Mouse (Mus musculus) kidney, embryonic 16.5 days (tissue): ENCODE data around the gene Pnisr. TPM values are rescaled to one million over a fixed set of nuclear protein-coding genes. Genes with fewer than 3 reads are reported as not detected.

Source experiments
- ATAC-seq: fragments of 200-750 bp; cut with Nextera tagmentation; 2 replicates; pipeline ENCODE4 v1.8.0; 2017; ENCODE audit warnings: moderate TSS enrichment; ENCODE audit not compliant: low FRiP score, low TSS enrichment
- H3K27ac ChIP-seq: fragments of 300-500 bp; sonication (generic); 2 replicates; pipeline ENCODE4 v1.5.1; 2014; ENCODE audit warnings: low read length
- H3K27me3 ChIP-seq: fragments of 300-500 bp; sonication (generic); 2 replicates; pipeline ENCODE4 v1.6.1; 2014; ENCODE audit warnings: low read length, control low read depth, mixed read lengths; ENCODE audit not compliant: insufficient read depth
- H3K36me3 ChIP-seq: fragments of 300-500 bp; sonication (generic); 2 replicates; pipeline ENCODE4 v1.6.1; 2014; ENCODE audit warnings: low read length, control low read depth, mixed read lengths; ENCODE audit not compliant: insufficient read depth
- H3K4me1 ChIP-seq: fragments of 300-500 bp; sonication (generic); 2 replicates; pipeline ENCODE4 v1.6.1; 2014; ENCODE audit warnings: low read length, control low read depth, mixed read lengths; ENCODE audit not compliant: insufficient read depth
- H3K4me2 ChIP-seq: fragments of 300-500 bp; sonication (generic); replicated peaks from 2 replicates; pipeline ENCODE4 v1.6.1; 2014; ENCODE audit warnings: low read depth, low read length
- H3K4me3 ChIP-seq: fragments of 300-500 bp; sonication (generic); 2 replicates; pipeline ENCODE4 v1.5.1; 2014; ENCODE audit warnings: mild to moderate bottlenecking, low read length
- H3K9ac ChIP-seq: fragments of 300-500 bp; sonication (generic); replicated peaks from 2 replicates; pipeline ENCODE4 v1.6.1; 2014; ENCODE audit warnings: low read length
- H3K9me3 ChIP-seq: fragments of 300-500 bp; sonication (generic); 2 replicates; pipeline ENCODE4 v1.6.1; 2016; ENCODE audit warnings: low read length, control low read depth
- WGBS: fragments of 180-500 bp; shearing (Covaris S2); extraction: QIAGEN DNeasy Blood & Tissue Kit; methylation state at CpG from one replicate; pipeline ENCODE4 v1.1.7; 2014; 5-methylcytosine and 5-hydroxymethylcytosine counted together
- polyA plus RNA-seq: library from polyadenylated mRNA; unstranded; fragments of >200 nt; fragmentation: Nextera tagmentation; extraction: Ambion mirVana; gene quantifications from 2 replicates; pipeline ENCODE4 v1.2.1, GENCODE M21; 2015

Gene Pnisr
- 129 and 154 TPM in 2 replicates for polyA plus RNA-seq

DNA sequence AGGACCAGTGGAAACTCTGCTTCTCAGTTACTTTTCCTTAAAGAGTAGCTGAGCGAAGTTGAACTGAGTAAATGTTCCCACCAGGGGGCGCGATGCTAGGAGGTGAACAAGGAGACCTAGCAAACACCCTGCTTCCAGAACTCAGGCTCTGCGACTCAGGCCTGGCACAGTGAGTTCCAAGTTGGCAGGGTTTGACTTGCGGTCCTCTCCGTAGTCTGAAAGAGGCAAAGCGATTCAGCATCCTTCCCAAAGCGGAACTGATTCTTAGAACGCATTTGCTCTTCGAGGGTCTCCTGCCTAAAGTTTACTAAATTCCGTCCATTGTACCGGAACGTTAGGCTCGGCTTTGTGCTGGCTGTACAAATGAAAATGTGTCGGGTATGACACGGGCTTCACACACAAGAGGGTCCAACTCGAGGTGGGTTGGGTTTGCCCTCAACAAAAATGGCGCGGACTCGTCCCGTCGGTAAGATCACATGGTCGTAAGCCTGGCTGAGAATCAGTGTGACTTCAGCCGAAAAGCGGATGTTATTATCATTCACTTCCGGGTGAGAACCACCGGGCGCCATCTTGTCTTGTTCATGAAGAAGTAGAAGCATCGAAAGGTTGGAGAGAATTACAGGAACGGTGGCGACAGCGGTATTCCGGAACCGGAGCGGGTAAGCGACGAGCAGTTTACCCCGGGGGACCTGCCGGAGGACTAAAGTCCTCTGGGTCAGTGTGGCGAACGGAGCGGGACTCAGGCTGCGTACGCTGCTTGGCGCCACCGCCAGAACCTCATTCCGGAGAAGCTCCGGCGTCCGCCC is at the start of gene Pnisr:
Gene Pnisr, plus strand, starts transcription at position 103 of the 806 bp plus-strand sequence.
- H3K27me3 ChIP-seq, result no peaks in the 10 kb centered on the region
- H3K36me3 ChIP-seq, result no peaks in the 10 kb centered on the region
- H3K9ac ChIP-seq, result peak within 1 kb of the TSS; percentile 95
- peaks cover 16% of the 10 kb centered on the region for H3K4me1 ChIP-seq
- WGBS, result under 1% methylated on average over 50 of the region's 50 CpGs
- no peaks in the 10 kb centered on the region for H3K9me3 ChIP-seq
- peak within 1 kb of the TSS; percentile 97 for H3K27ac ChIP-seq
- H3K4me2 ChIP-seq, result peak within 1 kb of the TSS; percentile 52
- peak within 1 kb of the TSS; percentile 87 for H3K4me3 ChIP-seq
- peak; percentile 98 for ATAC-seq

DNA sequence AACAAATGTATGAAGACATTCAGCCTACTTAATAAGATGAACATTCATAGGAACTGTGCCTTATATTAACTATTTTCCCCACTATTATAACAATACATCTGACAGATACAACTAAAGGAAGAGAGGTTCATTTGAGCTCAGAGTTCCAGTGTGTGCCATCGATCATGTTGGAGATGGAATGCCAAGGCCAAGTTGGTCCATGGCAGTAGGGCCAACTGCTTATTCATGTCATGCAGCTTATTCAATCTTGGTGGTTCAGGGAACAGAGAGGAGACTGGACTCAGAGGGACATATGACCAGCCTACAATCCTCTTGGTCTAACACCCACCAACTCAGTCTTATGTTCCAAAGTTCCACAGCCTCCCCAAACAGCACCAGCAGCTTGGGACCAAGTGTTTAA is 46.4 kb upstream of the Pnisr start:
- no peak for ATAC-seq
- WGBS, result 98% methylated on average over 1 of the region's 1 CpGs
- Histone ChIP-seq H3K9ac (no peak overlapping the region), H3K27me3 (no peaks in the 10 kb centered on the region), H3K36me3 (peaks cover 31% of the 10 kb centered on the region), H3K27ac (no peak overlapping the region), H3K4me2 (no peak overlapping the region), H3K9me3 (no peaks in the 10 kb centered on the region), H3K4me1 (no peaks in the 10 kb centered on the region), H3K4me3 (no peak overlapping the region)

DNA sequence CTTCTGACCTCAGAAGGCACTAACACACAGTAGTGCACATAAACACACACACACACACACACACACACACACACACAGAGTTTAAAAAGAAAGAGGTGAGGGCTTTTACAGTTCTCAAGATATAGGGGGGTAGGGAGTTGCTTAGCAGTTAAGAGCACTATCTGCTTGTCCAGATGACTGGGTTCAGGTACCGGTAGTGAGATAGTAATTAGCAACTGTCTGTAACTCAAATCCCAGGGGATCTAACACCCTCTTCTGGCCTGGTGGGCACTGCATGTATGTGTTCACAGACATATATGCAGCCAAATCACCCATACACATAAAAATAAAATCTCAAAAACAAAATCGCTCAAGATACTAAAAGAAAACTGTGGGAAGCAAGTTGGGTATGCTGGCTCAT is 45.8 kb upstream of the Pnisr start:
- Histone ChIP-seq H3K4me3 (no peak overlapping the region), H3K9ac (no peak overlapping the region), H3K4me2 (no peak overlapping the region), H3K9me3 (no peaks in the 10 kb centered on the region), H3K27me3 (no peaks in the 10 kb centered on the region), H3K36me3 (peaks cover 31% of the 10 kb centered on the region), H3K4me1 (no peaks in the 10 kb centered on the region), H3K27ac (no peak overlapping the region)
- 86% methylated on average over 2 of the region's 2 CpGs for WGBS
- ATAC-seq, result no peak

DNA sequence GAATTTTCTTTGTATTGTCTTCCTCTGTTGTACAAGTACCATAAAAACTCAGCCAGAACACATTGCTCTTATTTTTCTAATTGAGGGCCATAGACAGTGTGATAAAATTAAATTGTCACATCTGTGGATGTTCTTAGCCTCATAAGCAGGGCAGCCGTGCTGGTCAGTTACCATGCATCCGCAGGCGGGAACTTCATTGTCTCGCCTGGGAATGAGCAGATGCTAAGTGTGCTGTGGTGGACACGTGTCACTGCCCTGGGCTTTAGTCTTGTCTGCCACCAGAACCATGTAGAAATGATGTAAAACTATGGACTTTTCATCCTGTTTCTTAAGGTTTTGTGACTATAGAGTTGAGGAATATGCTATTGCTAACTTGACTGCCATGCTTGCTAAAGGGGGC is 40.2 kb upstream of the Pnisr start:
- no peak for ATAC-seq
- Histone ChIP-seq H3K4me1 (no peaks in the 10 kb centered on the region), H3K36me3 (peaks cover 16% of the 10 kb centered on the region), H3K4me2 (no peak overlapping the region), H3K27me3 (no peaks in the 10 kb centered on the region), H3K9ac (no peak overlapping the region), H3K4me3 (no peak overlapping the region), H3K27ac (no peak overlapping the region), H3K9me3 (no peaks in the 10 kb centered on the region)
- 85% methylated on average over 5 of the region's 5 CpGs for WGBS

DNA sequence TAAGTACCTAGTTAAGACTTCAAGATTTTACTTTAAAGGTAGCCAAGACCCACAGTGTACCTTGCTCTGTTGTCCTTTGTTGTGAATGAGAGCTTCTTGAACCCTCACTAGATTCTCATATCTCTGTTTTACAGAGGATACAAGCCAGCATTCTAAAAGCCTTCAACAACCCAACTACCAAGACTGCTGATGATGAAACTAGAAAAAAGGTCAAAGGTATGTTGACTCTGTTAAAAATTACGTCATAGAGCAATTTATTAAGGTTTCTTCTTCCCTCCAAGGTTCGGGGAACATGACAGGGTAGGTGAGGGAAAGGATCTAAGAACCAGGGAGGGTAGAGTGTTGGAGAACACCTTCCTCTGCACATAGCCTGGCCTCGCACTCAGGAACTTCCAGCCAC is 36.8 kb upstream of the Pnisr start:
- Histone ChIP-seq H3K27me3 (no peaks in the 10 kb centered on the region), H3K36me3 (peaks cover 8% of the 10 kb centered on the region; the same call in 1 of the 2 replicates), H3K4me2 (no peak overlapping the region), H3K4me1 (no peaks in the 10 kb centered on the region), H3K9ac (no peak overlapping the region), H3K4me3 (no peak overlapping the region), H3K9me3 (no peaks in the 10 kb centered on the region), H3K27ac (no peak overlapping the region)
- WGBS, result 92% methylated on average over 3 of the region's 3 CpGs
- no peak for ATAC-seq

DNA sequence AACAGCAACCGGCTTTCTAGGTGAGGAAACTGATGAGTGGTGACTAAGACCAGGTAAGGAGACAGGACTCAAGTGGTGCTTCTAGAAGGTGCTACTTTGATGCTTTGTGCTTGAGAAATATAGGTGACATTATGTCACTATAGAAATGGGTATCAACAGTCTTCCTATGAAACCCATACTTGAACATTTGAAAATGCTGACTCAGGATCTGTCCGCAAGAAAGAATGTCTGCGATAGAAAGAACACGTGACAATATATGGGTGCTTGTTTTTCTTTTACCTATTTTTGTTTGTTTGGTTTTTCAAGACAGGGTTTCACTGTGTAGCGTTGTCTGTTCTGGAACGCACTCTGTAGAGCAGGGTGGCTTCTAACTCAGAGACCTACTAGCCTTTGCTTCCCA is 34.7 kb upstream of the Pnisr start:
- Histone ChIP-seq H3K4me2 (no peak overlapping the region), H3K9ac (no peak overlapping the region), H3K36me3 (peaks cover 12% of the 10 kb centered on the region; the same call in 1 of the 2 replicates), H3K4me1 (no peaks in the 10 kb centered on the region), H3K27me3 (no peaks in the 10 kb centered on the region), H3K9me3 (no peaks in the 10 kb centered on the region), H3K4me3 (no peak overlapping the region), H3K27ac (no peak overlapping the region)
- 89% methylated on average over 6 of the region's 6 CpGs for WGBS
- ATAC-seq, result no peak

DNA sequence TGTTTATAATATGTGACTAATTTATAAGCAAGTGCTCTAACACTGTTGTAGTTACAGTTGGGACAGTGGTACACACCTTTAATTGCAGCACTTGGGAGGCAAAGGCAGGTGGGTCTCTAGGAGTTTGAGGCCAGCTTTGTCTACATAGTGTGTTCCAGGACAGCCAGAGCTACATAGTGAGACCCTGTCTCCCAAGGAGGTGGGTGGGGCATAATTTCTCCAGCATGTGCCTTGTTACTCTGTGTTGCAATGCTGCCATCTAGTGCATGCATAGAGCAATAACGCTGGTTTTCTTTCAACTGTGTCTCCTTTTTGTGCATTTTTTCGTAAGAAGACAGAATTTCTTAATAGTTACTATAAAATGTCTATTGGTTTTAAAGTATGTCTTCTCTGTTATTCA is 33.4 kb upstream of the Pnisr start:
- WGBS, result 45% methylated on average over 2 of the region's 2 CpGs

DNA sequence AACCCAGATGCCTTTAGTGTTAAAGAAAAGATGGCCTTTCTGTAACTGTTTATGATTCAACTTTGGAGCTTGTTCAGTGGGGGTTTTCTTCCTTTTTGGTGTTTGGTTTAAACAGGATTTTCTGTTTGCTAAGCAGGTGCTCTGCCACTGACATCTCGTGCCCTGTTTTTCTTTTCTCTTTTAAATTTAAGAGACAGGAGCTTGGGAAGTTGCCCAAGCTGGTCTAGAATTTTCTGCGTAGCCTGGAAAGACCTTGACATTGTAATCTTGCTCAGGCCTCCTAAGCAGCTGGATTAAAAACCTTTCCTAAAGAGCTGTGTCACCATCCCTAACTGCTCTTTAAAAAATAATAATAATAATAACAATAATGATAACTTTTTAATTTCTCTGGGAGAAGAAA is 20.8 kb upstream of the Pnisr start:
- Histone ChIP-seq H3K4me1 (no peaks in the 10 kb centered on the region), H3K9me3 (no peaks in the 10 kb centered on the region), H3K36me3 (peaks cover 21% of the 10 kb centered on the region), H3K9ac (no peak overlapping the region), H3K27me3 (no peaks in the 10 kb centered on the region), H3K4me3 (no peak overlapping the region), H3K4me2 (no peak overlapping the region), H3K27ac (no peak overlapping the region)
- WGBS, result 76% methylated on average over 2 of the region's 2 CpGs
- no peak for ATAC-seq

More for the DNA sequence above, 33.4 kb upstream of the Pnisr start:
- ATAC-seq, result peak; percentile 77; the same call in 1 of the 2 replicates
- peaks cover 9% of the 10 kb centered on the region; the same call in 1 of the 2 replicates for H3K36me3 ChIP-seq
- no peak overlapping the region for H3K4me3 ChIP-seq
- no peaks in the 10 kb centered on the region for H3K27me3 ChIP-seq
- H3K9ac ChIP-seq, result no peak overlapping the region
- H3K27ac ChIP-seq, result no peak overlapping the region
- H3K9me3 ChIP-seq, result no peaks in the 10 kb centered on the region
- no peaks in the 10 kb centered on the region for H3K4me1 ChIP-seq
- no peak overlapping the region for H3K4me2 ChIP-seq

DNA sequence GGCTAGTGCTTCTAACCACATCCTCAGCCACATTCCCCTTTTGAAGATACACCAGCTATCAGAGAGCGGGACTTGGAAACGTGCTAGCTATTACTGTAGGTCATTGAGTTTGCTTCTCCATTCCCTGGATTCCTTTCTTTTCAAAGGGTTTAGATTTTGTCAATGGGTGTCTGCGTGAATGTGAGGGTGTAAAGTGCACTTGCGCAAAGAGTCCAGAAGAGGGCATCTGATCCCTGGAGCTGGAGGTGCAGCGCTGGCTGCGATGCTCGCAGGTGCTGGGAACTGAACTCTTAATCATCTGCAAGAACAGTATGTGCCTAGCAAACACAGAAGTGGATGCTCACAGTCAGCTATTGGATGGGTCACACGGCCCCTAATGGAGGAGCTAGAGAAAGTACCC is 14.5 kb upstream of the Pnisr start:
- Histone ChIP-seq H3K9me3 (no peaks in the 10 kb centered on the region), H3K27ac (no peak overlapping the region), H3K36me3 (peaks cover 14% of the 10 kb centered on the region), H3K4me2 (no peak overlapping the region), H3K9ac (no peak overlapping the region), H3K27me3 (no peaks in the 10 kb centered on the region), H3K4me3 (no peak overlapping the region), H3K4me1 (no peaks in the 10 kb centered on the region)
- ATAC-seq, result no peak
- WGBS, result 95% methylated on average over 8 of the region's 8 CpGs

DNA sequence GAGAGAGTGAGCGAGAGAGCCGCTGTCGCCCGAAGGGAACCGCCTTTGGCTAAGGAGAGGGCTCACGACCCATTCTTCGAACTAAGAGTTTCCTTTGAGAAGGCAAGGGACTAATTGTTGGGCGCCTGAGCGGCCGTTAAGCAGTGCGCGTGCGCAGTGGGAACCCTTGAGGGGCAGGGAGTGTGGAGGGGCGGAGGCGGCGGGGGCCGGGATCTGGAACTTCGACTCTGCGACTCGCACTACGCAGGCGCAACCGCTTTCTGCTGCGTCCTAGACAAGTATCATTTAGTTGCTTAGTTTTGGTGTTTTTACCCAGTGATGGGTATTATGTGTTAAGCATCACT is 876 bp downstream of the Pnisr start:
- H3K4me3 ChIP-seq, result peak overlapping the region; percentile 87
- H3K4me2 ChIP-seq, result peak overlapping the region; percentile 52
- under 1% methylated on average over 23 of the region's 24 CpGs for WGBS
- no peaks in the 10 kb centered on the region for H3K27me3 ChIP-seq
- no peaks in the 10 kb centered on the region for H3K36me3 ChIP-seq
- peak overlapping the region; percentile 97 for H3K27ac ChIP-seq
- no peaks in the 10 kb centered on the region for H3K9me3 ChIP-seq
- peak; percentile 89 for ATAC-seq
- H3K4me1 ChIP-seq, result peaks cover 16% of the 10 kb centered on the region
- H3K9ac ChIP-seq, result peak overlapping the region; percentile 95
